Mouse (Mus musculus) liver, embryonic 14.5 days (tissue): Measurements from ENCODE around the gene Nlrp9b. TPM values are rescaled to one million over a fixed set of nuclear protein-coding genes. Genes with fewer than 3 reads are reported as not detected.
"Not testable (repeated sequence)": the region's sequence is repeated elsewhere in the genome, so short reads cannot be mapped to it uniquely, and the experiment has no call there.

Experiments used
- ATAC-seq: fragments of 200-750 bp; cut with Nextera tagmentation; 2 replicates; pipeline ENCODE4 v1.8.0; 2017; ENCODE audit warnings: moderate number of reproducible peaks, mild to moderate bottlenecking, moderate library complexity; ENCODE audit not compliant: insufficient read depth
- DNase-seq, 3 experiments: peaks; one replicate each; pipeline ENCODE4 v3.0.0-alpha.2; 2012 to 2013; ENCODE audit warnings: low read depth in 3 of 3, low spot score in 3 of 3
- H3K27ac ChIP-seq: fragments of 300-500 bp; sonication (generic); 2 replicates; pipeline ENCODE4 v1.5.1; 2014; ENCODE audit warnings: moderate library complexity, mild to moderate bottlenecking, control low read depth, inconsistent platforms
- H3K27me3 ChIP-seq: fragments of 300-500 bp; sonication (generic); 2 replicates; pipeline ENCODE4 v1.6.1; 2014; ENCODE audit warnings: mild to moderate bottlenecking, low read length, moderate library complexity; ENCODE audit not compliant: control insufficient read depth, insufficient read depth
- H3K36me3 ChIP-seq: fragments of 300-500 bp; sonication (generic); replicated peaks from 2 replicates; pipeline ENCODE4 v1.6.1; 2014; ENCODE audit warnings: low read depth; ENCODE audit not compliant: control insufficient read depth, insufficient read depth
- H3K4me1 ChIP-seq, 2 experiments: fragments of 200-500 bp in 1 of 2; fragments of 300-500 bp in 1 of 2; sonication (generic) in 1 of 2; replicated peaks; 2 replicates each; pipeline ENCODE4 v1.6.1; 2012 to 2014; ENCODE audit warnings: antibody characterized with exemption in 1 of 2, inconsistent platforms in 1 of 2, low read length in 1 of 2; ENCODE audit not compliant: control insufficient read depth in 2 of 2, insufficient read depth in 2 of 2
- H3K4me2 ChIP-seq: fragments of 300-500 bp; sonication (generic); 2 replicates; pipeline ENCODE4 v1.6.1; 2014; ENCODE audit warnings: low read depth, mild to moderate bottlenecking, control low read depth, moderate library complexity
- H3K4me3 ChIP-seq, 2 experiments: fragments of 200-500 bp in 1 of 2; fragments of 300-500 bp in 1 of 2; sonication (generic) in 1 of 2; 2 replicates each; pipeline ENCODE4 v1.5.1; 2012 to 2014; ENCODE audit warnings: low read depth in 2 of 2, low read length in 2 of 2, mild to moderate bottlenecking in 2 of 2, control low read depth in 1 of 2, inconsistent platforms in 1 of 2, moderate library complexity in 1 of 2; ENCODE audit not compliant: insufficient read depth in 1 of 2
- H3K9ac ChIP-seq: fragments of 300-500 bp; sonication (generic); replicated peaks from 2 replicates; pipeline ENCODE4 v1.6.1; 2014; ENCODE audit warnings: mild to moderate bottlenecking, control low read depth, moderate library complexity
- H3K9me3 ChIP-seq: fragments of 300-500 bp; sonication (generic); 2 replicates; pipeline ENCODE4 v1.6.1; 2016; ENCODE audit warnings: low read length, mixed read lengths; ENCODE audit not compliant: control insufficient read depth
- CTCF ChIP-seq: IDR thresholded peaks from 2 replicates; pipeline ENCODE4 v1.5.1; 2016; ENCODE audit warnings: antibody characterized with exemption, low read depth, control low read depth
- EP300 ChIP-seq: IDR thresholded peaks from 2 replicates; pipeline ENCODE4 v1.6.1; 2016; ENCODE audit warnings: antibody characterized with exemption, low read depth
- WGBS: fragments of 180-500 bp; shearing (Covaris S2); extraction: QIAGEN DNeasy Blood & Tissue Kit; methylation state at CpG from one replicate; pipeline ENCODE4 v1.1.7; 2014; ENCODE audit not compliant: insufficient replicate concordance; 5-methylcytosine and 5-hydroxymethylcytosine counted together
- polyA plus RNA-seq, 2 experiments: library from polyadenylated mRNA; depleted of rRNA in 1 of 2; stranded (reverse) in 1 of 2; unstranded in 1 of 2; fragments of >200 nt; fragmentation: Nextera tagmentation in 1 of 2; extraction: Ambion mirVana in 1 of 2; gene quantifications; 2 replicates each; pipeline versions ENCODE4 v1.2.1 to v1.2.3; 2012 to 2014

Nlrp9b gene
- polyA plus RNA-seq, 2 experiments: not detected

- no peak for TF ChIP-seq EP300
- no peak for TF ChIP-seq CTCF
- no peaks in the 10 kb centered on the region for H3K9me3 ChIP-seq
- no peak for ATAC-seq
- no peak for DNase-seq
- no peak overlapping the region for H3K4me2 ChIP-seq
- no peaks in the 10 kb centered on the region for H3K36me3 ChIP-seq
- no peaks in the 10 kb centered on the region for H3K4me1 ChIP-seq
- H3K4me3 ChIP-seq: no peak overlapping the region
- H3K27me3 ChIP-seq: no peaks in the 10 kb centered on the region
- H3K9ac ChIP-seq: no peak overlapping the region
- WGBS: 73% methylated on average over 8 of the region's 8 CpGs
- H3K27ac ChIP-seq: no peak overlapping the region
Measured at GRCm38 (mm10) chr7:19970196-19970595, 21.1 kb upstream of the Nlrp9b start.

GRCm38 (mm10) chr7:19971516-19971915 is 19.7 kb upstream of the Nlrp9b start:
- WGBS: 71% methylated on average over 4 of the region's 4 CpGs
- H3K27ac ChIP-seq: no peak overlapping the region
- TF ChIP-seq EP300 (no peak), CTCF (no peak)
- no peak overlapping the region for H3K4me3 ChIP-seq
- no peaks in the 10 kb centered on the region for H3K9me3 ChIP-seq
- no peaks in the 10 kb centered on the region for H3K27me3 ChIP-seq
- H3K4me2 ChIP-seq: no peak overlapping the region
- DNase-seq: no peak
- no peaks in the 10 kb centered on the region for H3K4me1 ChIP-seq
- H3K36me3 ChIP-seq: no peaks in the 10 kb centered on the region
- no peak for ATAC-seq
- no peak overlapping the region for H3K9ac ChIP-seq

DNA sequence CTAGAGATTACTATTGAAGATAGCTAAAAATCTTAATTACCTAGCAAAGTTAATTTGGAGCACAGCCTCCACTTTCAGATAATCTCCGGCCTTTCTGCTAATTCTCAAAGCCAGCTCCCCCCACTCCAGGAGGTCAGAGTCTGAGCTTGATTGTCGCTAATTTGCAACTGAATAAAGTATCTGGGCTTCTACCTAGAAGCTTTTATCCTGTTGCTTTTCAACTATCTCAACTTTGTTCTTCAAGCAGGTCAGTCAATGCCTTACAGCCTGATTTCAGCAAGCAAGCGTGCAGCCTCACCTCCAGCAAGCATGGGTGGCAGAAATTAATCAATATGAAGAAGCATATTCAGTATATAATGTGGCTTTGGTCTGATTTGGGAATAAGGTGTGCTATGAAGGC is 5.5 kb downstream of the Nlrp9b start:
- H3K4me1 ChIP-seq, DNase-seq, H3K9me3 ChIP-seq, H3K4me3 ChIP-seq, H3K9ac ChIP-seq, H3K36me3 ChIP-seq, H3K4me2 ChIP-seq, ATAC-seq, H3K27ac ChIP-seq, H3K27me3 ChIP-seq: not testable (repeated sequence)
- WGBS: 45% methylated on average over 3 of the region's 3 CpGs

DNA sequence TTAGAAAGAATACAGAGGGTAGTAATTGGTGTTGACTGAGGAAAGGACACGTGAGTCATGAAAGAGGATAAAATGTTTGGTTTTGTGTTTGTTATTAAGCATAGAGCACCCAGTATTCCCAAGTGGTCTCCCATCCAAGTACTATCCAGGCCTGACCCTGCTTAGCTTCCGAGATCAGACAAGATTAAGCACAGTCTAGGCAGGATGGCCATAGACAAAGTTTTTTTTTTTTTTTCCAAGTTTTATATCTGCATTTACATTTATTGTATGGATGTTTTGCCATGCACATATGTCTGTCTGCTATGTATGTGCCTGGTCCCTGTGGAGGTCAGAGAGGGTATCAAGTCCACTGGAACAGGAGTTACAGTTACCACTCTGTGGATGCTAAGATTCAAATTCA is 18.7 kb downstream of the Nlrp9b start:
- TF ChIP-seq CTCF (no peak), EP300 (no peak)
- H3K4me1 ChIP-seq: no peaks in the 10 kb centered on the region
- H3K36me3 ChIP-seq: no peaks in the 10 kb centered on the region
- no peak overlapping the region for H3K9ac ChIP-seq
- WGBS: 42% methylated on average over 2 of the region's 2 CpGs
- ATAC-seq (no peak), DNase-seq (no peak)
- H3K4me3 ChIP-seq: no peak overlapping the region
- no peaks in the 10 kb centered on the region for H3K27me3 ChIP-seq
- H3K9me3 ChIP-seq: no peaks in the 10 kb centered on the region
- H3K27ac ChIP-seq: no peak overlapping the region
- no peak overlapping the region for H3K4me2 ChIP-seq

DNA sequence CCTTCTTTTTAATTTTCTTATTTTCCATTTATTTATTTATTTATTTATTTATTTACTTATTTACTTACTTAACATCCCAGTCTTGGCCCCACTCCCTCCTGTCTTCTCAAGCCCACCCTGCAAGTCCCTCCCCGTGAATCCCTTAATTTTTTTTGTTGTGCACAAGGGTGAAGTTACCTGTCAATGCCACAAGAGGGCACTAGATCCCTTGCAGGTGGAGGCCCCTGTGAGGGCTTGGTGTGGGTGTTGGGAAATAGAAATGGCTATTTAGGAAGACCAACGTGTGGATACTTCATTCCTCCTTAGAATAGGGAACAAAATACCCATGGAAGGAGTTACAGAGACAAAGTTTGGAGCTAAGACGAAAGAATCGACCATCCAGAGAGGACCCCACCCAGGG is 72.8 kb downstream of the Nlrp9b start:
- H3K36me3 ChIP-seq, H3K9ac ChIP-seq, H3K27ac ChIP-seq, H3K4me2 ChIP-seq, H3K4me1 ChIP-seq, H3K4me3 ChIP-seq, DNase-seq, H3K9me3 ChIP-seq, H3K27me3 ChIP-seq, ATAC-seq: not testable (repeated sequence)
- 46% methylated on average over 4 of the region's 4 CpGs for whole genome bisulfite sequencing
- peak; percentile 21; the same call in 1 of the 2 replicates for TF ChIP-seq CTCF

DNA sequence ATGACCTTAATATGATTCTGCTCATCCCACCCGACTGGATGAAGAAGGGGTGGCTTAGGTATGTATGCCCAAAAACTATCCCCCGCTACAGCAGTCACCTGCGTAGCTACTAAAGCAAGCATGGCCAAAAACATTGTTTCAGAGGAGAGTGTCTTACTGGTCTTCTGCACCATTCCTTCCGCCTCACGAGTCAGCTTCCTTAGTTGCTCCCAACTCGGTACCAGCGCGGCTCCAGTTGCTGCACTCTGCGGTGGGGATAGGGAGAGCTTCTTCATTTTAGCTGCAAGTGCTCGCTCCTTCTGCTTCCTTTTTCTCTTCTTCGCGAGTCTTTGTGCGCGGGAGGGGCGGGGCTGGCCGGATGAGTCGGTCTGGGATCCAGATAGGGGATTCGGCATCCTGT is 86.9 kb downstream of the Nlrp9b start:
- not testable (repeated sequence) for H3K9me3 ChIP-seq, ATAC-seq, H3K36me3 ChIP-seq, H3K4me3 ChIP-seq, H3K4me1 ChIP-seq, H3K9ac ChIP-seq, H3K27me3 ChIP-seq, H3K27ac ChIP-seq, H3K4me2 ChIP-seq, DNase-seq
- 63% methylated on average over 18 of the region's 18 CpGs for WGBS

DNA sequence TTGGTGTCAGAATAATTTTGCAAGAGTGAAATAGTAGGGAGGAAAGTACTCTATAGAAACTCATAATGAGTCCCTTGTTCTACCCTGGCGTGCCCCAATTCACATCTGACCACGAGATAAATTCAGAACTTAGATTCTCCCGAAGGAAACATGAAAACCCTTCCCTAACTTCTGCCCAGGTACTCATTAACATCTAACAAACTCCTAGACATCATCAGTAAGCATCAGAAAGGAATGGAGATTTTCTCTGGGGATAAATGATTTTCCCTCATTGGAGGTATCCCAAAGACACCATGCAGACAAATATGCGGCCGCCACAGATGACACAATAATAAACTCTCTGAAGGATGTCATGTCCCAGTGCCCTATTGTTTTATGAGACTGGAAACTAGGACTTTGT is 108.1 kb downstream of the Nlrp9b start, which contains the start of gene Vmn1r91:
Gene Vmn1r91, plus strand, starts transcription at position 301 of the 400 bp plus-strand sequence.
- H3K9me3 ChIP-seq, H3K4me3 ChIP-seq, H3K4me1 ChIP-seq, H3K27me3 ChIP-seq, H3K27ac ChIP-seq, DNase-seq, H3K36me3 ChIP-seq, H3K9ac ChIP-seq, H3K4me2 ChIP-seq, ATAC-seq: not testable (repeated sequence)
- 66% methylated on average over 5 of the region's 5 CpGs for WGBS

GRCm38 (mm10) chr7:20122479-20122878 is 131.2 kb downstream of the Nlrp9b start, which contains the start of gene Gm16442:
TSS of gene Gm16442 (minus strand) at chr7:20122579.
- ATAC-seq, H3K36me3 ChIP-seq, DNase-seq, H3K4me1 ChIP-seq, H3K9me3 ChIP-seq, H3K27me3 ChIP-seq, H3K27ac ChIP-seq, H3K4me2 ChIP-seq, H3K9ac ChIP-seq, H3K4me3 ChIP-seq: not testable (repeated sequence)
- no CpG with 5 or more reads among the region's 2 CpGs for WGBS
